Mouse (Mus musculus) stomach, embryonic 16.5 days (tissue): ENCODE data around the gene Lhb. TPM values are rescaled to one million over a fixed set of nuclear protein-coding genes. Genes with fewer than 3 reads are reported as not detected.

Experiments used
- ATAC-seq: fragments of 200-750 bp; cut with Nextera tagmentation; 2 replicates; pipeline ENCODE4 v1.8.0; 2017; ENCODE audit warnings: moderate number of reproducible peaks, moderate TSS enrichment; ENCODE audit not compliant: insufficient read depth, low FRiP score
- H3K27ac ChIP-seq: fragments of 300-500 bp; sonication (generic); 2 replicates; pipeline ENCODE4 v1.5.1; 2014; ENCODE audit warnings: low read length
- H3K27me3 ChIP-seq: fragments of 300-500 bp; sonication (generic); 2 replicates; pipeline ENCODE4 v1.6.1; 2014; ENCODE audit warnings: low read length, control low read depth, mixed read lengths; ENCODE audit not compliant: control insufficient read depth, insufficient read depth
- H3K36me3 ChIP-seq: fragments of 300-500 bp; sonication (generic); 2 replicates; pipeline ENCODE4 v1.6.1; 2014; ENCODE audit warnings: low read length; ENCODE audit not compliant: control insufficient read depth, insufficient read depth
- H3K4me1 ChIP-seq: fragments of 300-500 bp; sonication (generic); 2 replicates; pipeline ENCODE4 v1.6.1; 2014; ENCODE audit warnings: low read length, control low read depth, mixed read lengths; ENCODE audit not compliant: control insufficient read depth, insufficient read depth
- H3K4me2 ChIP-seq: fragments of 300-500 bp; sonication (generic); 2 replicates; pipeline ENCODE4 v1.6.1; 2014; ENCODE audit warnings: low read depth, low read length, mixed read lengths
- H3K4me3 ChIP-seq: fragments of 300-500 bp; sonication (generic); replicated peaks from 2 replicates; pipeline ENCODE4 v1.5.1; 2014; ENCODE audit warnings: mild to moderate bottlenecking, low read length
- H3K9ac ChIP-seq: fragments of 300-500 bp; sonication (generic); 2 replicates; pipeline ENCODE4 v1.6.1; 2014; ENCODE audit warnings: low read length
- H3K9me3 ChIP-seq: fragments of 300-500 bp; sonication (generic); replicated peaks from 2 replicates; pipeline ENCODE4 v1.6.1; 2016; ENCODE audit warnings: low read length, control low read depth; ENCODE audit not compliant: control insufficient read depth
- WGBS: fragments of 180-500 bp; shearing (Covaris S2); extraction: QIAGEN DNeasy Blood & Tissue Kit; methylation state at CpG from one replicate; pipeline ENCODE4 v1.1.7; 2014; 5-methylcytosine and 5-hydroxymethylcytosine counted together
- polyA plus RNA-seq: library from polyadenylated mRNA; unstranded; fragments of >200 nt; fragmentation: Nextera tagmentation; extraction: Ambion mirVana; gene quantifications from 2 replicates; pipeline ENCODE4 v1.2.1, GENCODE M21; 2015

Gene Lhb
- polyA plus RNA-seq, 1 experiment from 2014 or later, result not detected

DNA sequence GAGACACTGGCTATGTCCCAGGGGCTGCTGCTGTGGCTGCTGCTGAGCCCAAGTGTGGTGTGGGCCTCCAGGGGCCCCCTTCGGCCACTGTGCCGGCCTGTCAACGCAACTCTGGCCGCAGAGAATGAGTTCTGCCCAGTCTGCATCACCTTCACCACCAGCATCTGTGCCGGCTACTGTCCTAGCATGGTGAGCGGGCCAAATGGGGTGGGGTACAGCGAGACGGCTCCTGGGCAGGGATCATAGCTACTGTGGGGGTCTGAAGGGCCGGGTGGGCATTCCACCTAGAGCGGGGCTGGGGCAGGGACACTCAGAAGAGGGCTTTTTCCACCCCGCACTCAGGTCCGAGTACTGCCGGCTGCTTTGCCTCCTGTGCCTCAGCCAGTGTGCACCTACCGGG, 574 bp downstream of the Lhb start:
- Histone ChIP-seq H3K36me3 (peaks cover 23% of the 10 kb centered on the region), H3K4me3 (no peak overlapping the region)
- 92% methylated on average over 14 of the region's 14 CpGs for WGBS

DNA sequence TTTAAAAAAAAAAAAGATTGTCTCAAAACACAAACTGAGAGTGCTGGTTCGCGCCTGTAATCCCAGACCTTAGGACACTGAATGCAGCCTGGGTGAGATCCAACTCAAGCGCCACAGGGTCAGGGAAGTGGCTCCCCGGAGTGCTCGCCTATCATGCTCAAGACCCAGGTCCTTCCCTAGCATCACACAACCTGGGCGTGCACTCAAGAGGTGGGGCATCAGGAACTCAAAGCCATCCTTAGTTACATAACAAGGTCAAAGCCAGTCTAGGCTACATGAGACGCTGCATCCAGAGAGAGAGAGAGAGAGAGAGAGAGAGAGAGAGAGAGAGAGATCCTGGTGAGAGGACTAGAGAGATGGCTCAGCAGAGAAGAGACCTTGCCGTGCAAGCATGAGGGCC, 5.9 kb downstream of the Lhb start:
- Histone ChIP-seq H3K9me3 (no peaks in the 10 kb centered on the region), H3K36me3 (peaks cover 25% of the 10 kb centered on the region), H3K27me3 (no peaks in the 10 kb centered on the region), H3K4me2 (no peak overlapping the region), H3K27ac (no peak overlapping the region), H3K9ac (no peak overlapping the region), H3K4me1 (no peaks in the 10 kb centered on the region), H3K4me3 (no peak overlapping the region)
- WGBS, result 89% methylated on average over 8 of the region's 8 CpGs
- no peak for ATAC-seq

More for the DNA sequence above, 574 bp downstream of the Lhb start:
- Histone ChIP-seq H3K4me2 (no peak overlapping the region), H3K9ac (no peak overlapping the region), H3K27me3 (0 out of 2 replicates have a peak, but pooled peaks cover 4% of the 10 kb centered on the region), H3K27ac (no peak overlapping the region), H3K4me1 (peaks cover 20% of the 10 kb centered on the region; the same call in 1 of the 2 replicates), H3K9me3 (no peaks in the 10 kb centered on the region)
- no peak for ATAC-seq

DNA sequence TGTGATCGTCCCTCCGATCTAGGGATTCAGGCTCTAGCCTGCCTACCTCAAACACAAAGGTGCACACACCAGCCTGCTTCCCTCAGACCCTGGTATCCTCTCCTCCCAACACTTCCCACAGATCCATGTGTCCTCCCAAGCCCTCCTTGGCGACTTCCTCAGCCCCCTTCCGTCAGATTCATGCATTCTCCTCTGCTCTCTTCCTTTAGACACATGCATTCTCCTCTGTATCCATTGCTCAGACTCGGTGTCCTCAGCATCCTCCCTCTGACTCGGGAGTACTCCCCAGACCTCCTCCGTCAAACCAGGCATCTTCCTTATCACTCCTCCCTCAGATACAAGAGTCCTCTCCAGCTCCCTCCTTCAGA, 13.2 kb downstream of the Lhb start:
- Histone ChIP-seq H3K9ac (peak overlapping the region; percentile 84), H3K4me3 (peak overlapping the region; percentile 81), H3K27ac (peak overlapping the region; percentile 88), H3K27me3 (no peaks in the 10 kb centered on the region), H3K4me2 (peak overlapping the region; percentile 89), H3K36me3 (no peaks in the 10 kb centered on the region; the same call in 1 of the 2 replicates), H3K9me3 (no peaks in the 10 kb centered on the region), H3K4me1 (peaks cover 37% of the 10 kb centered on the region)
- ATAC-seq, result no peak
- 0% methylated on average over 7 of the region's 7 CpGs for WGBS

DNA sequence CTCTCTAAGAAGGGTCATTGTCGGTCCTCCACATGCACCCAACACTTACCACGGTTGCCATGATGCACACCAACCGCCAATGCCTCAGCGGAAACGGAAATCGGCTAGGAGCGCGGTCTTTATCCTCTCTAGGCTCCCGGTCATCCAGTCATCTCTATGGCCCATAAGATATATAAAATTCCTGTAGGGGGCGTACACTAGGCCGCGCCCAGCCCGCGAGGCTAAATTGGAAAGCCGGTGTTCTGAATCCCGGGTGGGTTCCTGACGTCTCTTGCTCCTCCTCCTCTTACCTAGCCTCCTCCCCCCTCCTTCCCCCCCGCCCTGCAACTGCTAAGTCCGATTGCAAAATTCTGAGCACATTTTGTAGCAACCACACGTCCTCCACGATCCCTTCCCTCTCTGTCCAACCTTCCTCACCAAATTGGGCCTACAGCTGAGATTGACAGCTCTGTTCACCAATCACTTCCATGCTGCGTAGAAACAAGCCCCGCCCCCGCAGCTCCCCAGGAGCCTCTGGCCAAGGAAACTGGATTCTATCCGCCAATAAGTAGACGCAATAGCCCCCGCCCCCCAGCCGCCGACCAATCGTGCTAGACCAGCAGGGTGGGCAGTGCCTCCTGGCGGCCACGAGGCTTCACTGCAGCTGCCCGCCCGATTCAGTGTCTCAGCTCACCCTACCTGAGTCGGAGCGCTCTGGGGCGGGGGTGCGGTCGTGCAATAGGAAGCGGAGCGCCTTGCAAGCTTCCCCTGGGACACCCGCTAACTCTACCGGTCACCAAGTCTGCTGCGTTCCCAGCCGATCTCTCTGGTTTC, 13.8 kb downstream of the Lhb start, which contains the start of gene Gys1:
TSS of gene Gys1 (plus strand) at position 642 of the 813 bp plus-strand sequence.
- Histone ChIP-seq H3K36me3 (no peaks in the 10 kb centered on the region; the same call in 1 of the 2 replicates), H3K4me3 (peak within 1 kb of the TSS; percentile 81), H3K9ac (peak within 1 kb of the TSS; percentile 87), H3K4me1 (peaks cover 37% of the 10 kb centered on the region), H3K27ac (peak within 1 kb of the TSS; percentile 88), H3K27me3 (no peaks in the 10 kb centered on the region), H3K9me3 (no peaks in the 10 kb centered on the region), H3K4me2 (peak within 1 kb of the TSS; percentile 89)
- peak; percentile 97 for ATAC-seq
- WGBS, result under 1% methylated on average over 45 of the region's 45 CpGs

DNA sequence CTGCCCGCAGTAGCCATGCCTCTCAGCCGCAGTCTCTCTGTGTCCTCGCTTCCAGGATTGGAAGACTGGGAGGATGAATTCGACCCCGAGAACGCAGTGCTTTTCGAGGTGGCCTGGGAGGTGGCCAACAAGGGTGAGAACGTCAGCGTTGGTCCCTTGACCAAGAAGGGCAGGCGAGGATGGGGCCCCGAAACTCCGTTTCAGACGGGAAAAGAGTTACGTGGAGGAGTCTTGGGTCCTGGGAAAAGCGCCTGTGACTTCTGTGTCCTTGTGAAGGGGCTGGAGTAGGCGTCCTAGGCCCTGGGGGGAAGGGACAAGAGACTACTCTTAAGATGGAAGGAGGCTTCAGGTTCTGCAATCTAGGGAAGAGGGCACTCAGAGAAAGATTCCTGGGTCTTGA, 14.4 kb downstream of the Lhb start:
- no peak for ATAC-seq
- Histone ChIP-seq H3K9ac (peak overlapping the region; percentile 87), H3K27ac (peak overlapping the region; percentile 78), H3K4me3 (peak overlapping the region; percentile 81), H3K36me3 (no peaks in the 10 kb centered on the region; the same call in 1 of the 2 replicates), H3K9me3 (no peaks in the 10 kb centered on the region), H3K27me3 (no peaks in the 10 kb centered on the region), H3K4me2 (peak overlapping the region; percentile 56), H3K4me1 (peaks cover 37% of the 10 kb centered on the region)
- WGBS, result under 1% methylated on average over 16 of the region's 16 CpGs

DNA sequence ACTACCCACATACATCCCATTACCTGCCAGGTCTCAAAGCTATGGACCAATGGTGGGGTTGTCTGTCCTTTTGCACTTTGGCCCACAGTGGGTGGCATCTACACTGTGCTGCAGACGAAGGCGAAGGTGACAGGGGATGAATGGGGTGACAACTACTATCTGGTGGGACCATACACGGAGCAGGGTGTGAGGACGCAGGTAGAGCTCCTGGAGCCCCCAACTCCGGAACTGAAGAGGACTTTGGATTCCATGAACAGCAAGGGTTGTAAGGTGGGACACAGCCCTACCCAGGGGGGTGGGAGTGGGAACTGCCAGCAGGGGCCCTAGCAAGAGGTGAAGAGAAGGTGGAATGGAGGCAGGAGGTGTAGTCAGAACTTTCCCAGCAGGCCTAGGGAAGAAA, 15.8 kb downstream of the Lhb start:
- peak overlapping the region; percentile 28; the same call in 1 of the 2 replicates for H3K9ac ChIP-seq
- no peak overlapping the region for H3K4me3 ChIP-seq
- no peaks in the 10 kb centered on the region for H3K27me3 ChIP-seq
- 90% methylated on average over 5 of the region's 5 CpGs for WGBS
- H3K9me3 ChIP-seq, result no peaks in the 10 kb centered on the region
- no peaks in the 10 kb centered on the region; the same call in 1 of the 2 replicates for H3K36me3 ChIP-seq
- no peak for ATAC-seq
- H3K4me1 ChIP-seq, result peaks cover 37% of the 10 kb centered on the region
- H3K4me2 ChIP-seq, result peak overlapping the region; percentile 56; the same call in 1 of the 2 replicates
- no peak overlapping the region for H3K27ac ChIP-seq

DNA sequence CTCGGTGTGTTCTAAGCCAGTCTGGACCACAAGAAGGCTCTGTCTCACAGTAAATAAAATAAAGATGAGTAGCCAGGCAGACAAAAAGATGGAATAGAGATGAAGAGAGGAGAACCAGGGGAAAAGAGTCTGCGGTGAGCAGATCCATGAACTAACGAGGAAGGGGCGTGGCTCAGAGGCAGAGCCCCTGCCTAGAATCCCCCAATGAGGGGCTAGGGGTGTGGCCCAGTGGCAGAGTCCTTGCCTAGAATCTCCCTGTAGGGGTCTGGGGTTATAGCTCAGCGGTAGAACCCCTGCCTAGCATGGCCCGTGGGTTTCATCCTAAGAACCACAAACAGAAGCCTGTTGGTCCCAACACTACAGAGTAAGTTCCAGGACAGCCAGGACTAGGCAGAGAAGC, 16.4 kb downstream of the Lhb start:
- no peaks in the 10 kb centered on the region for H3K27me3 ChIP-seq
- H3K27ac ChIP-seq, result no peak overlapping the region
- WGBS, result 48% methylated on average over 6 of the region's 6 CpGs
- peaks cover 37% of the 10 kb centered on the region for H3K4me1 ChIP-seq
- H3K4me2 ChIP-seq, result peak overlapping the region; percentile 36; the same call in 1 of the 2 replicates
- no peak for ATAC-seq
- H3K9ac ChIP-seq, result peak overlapping the region; percentile 53; the same call in 1 of the 2 replicates
- H3K36me3 ChIP-seq, result no peaks in the 10 kb centered on the region
- no peak overlapping the region for H3K4me3 ChIP-seq
- no peaks in the 10 kb centered on the region for H3K9me3 ChIP-seq

DNA sequence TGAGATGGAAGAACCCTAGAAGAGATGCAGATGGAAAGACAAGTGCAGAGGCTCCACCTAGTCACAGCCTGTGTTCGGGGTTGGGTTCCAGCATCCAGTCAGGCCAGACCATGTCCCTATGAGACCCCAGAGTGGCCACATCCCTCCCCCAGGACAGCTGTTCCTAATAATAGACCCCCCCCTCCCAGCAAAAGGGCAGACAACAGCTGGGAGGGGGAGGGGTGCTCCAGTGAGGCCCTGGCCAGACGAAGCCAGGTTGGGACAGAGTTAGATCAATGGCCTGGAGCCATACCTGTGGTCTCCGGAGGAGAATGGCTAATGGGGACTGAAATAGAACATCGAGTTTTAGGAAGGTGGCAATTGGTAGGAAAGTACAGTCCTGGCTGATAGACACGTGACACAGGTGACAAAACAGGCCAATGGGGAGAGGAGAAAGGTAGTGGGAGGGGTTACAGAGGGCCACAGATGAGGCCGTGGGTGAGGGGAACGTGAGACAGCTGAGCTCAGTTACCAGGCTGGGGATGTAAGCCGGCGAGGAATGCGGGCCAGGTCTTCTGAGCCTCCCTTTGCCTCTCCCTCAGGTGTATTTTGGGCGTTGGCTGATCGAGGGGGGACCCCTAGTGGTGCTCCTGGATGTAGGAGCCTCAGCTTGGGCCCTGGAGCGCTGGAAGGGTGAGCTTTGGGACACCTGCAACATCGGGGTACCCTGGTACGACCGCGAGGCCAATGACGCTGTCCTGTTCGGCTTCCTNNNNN, 17.1 kb downstream of the Lhb start, which contains the start of gene Ruvbl2:
TSS of gene Ruvbl2 (minus strand) at position 576 of the 756 bp plus-strand sequence.
- ATAC-seq, result no peak
- H3K27ac ChIP-seq, result no peak within 1 kb of the TSS
- no peaks in the 10 kb centered on the region for H3K27me3 ChIP-seq
- peaks cover 35% of the 10 kb centered on the region for H3K4me1 ChIP-seq
- 26% methylated on average over 19 of the region's 19 CpGs for WGBS
- H3K9me3 ChIP-seq, result no peaks in the 10 kb centered on the region
- no peak within 1 kb of the TSS for H3K4me3 ChIP-seq
- H3K9ac ChIP-seq, result peak within 1 kb of the TSS; percentile 53; the same call in 1 of the 2 replicates
- peak within 1 kb of the TSS; percentile 36 for H3K4me2 ChIP-seq
- no peaks in the 10 kb centered on the region for H3K36me3 ChIP-seq
